ENCODE assay signal across 10 mouse cellular contexts in the genomic region with DNA sequence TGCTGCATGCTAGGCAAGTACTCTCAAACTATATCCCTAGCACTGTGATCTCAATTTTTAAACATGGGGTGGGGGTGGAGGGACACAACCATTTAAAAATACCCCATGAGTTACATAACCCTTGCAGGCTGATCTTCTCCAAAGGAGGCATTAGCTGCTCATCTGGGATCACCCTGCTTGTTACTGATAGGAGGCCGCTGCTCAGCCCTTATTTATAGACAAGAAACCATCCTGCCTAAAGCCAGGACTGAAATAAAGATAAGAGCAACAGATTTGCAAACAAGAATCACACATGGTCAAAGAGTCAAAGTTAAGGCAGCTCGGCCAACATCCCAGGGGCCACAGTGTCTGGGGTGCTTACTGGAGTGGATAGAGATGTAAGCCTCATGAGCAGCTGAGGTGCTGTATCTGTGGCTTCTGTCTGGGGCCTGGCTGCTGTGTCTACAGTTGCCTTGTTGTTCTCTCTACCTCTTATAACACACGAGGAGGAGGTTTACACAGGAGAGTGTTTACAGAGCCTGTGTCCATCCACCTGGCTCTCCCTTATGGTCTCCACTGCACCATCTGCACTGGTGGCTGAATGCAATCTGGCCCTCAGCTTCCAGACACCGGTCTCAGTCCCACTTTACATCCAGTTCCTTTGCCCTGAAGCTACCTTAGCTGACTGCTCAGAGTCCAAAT. TPM values are rescaled to one million over a fixed set of nuclear protein-coding genes. Genes with fewer than 3 reads are reported as not detected.
DNase-seq lines count a peak whose midpoint lies in the region; ATAC-seq and TF ChIP-seq lines count a peak whose summit lies in the region.
"Had no signal": no experiment of that assay in that cellular context is flagged by ENCODE, and none has a peak within 500 bp of the region (broad histone marks: within the 10 kb centered on the region; RNA-seq: fewer than 3 reads in every experiment).

No protein-coding gene starts in this region.

- H3K9ac ChIP-seq in heart, embryonic 12.5 days: no peak overlapping the region
- no peak overlapping the region for H3K9ac ChIP-seq in heart, postnatal 0 days (replicated peaks; ENCODE audit: low read depth, low read length)
- no peak overlapping the region for H3K9ac ChIP-seq in liver, embryonic 13.5 days
- H3K9ac ChIP-seq: limb, embryonic 13.5 days had no signal

- no peak for DNase-seq in heart, postnatal 25 days (ENCODE audit: low spot score)
- DNase-seq in cerebellum, adult 11 months: peak; percentile 73
- no peak for DNase-seq in heart, postnatal 0 days (ENCODE audit: low spot score)
- DNase-seq in liver, embryonic 13.5 days: peak; percentile 46
- DNase-seq in adrenal gland, postnatal 10 days: no peak
- no peak for DNase-seq in ovary, postnatal 36 days (ENCODE audit: low spot score)
- no peak for DNase-seq in lung, postnatal 10 days

- H3K27me3 ChIP-seq in heart, embryonic 12.5 days (replicated peaks): no peaks in the 10 kb centered on the region
- no peaks in the 10 kb centered on the region for H3K27me3 ChIP-seq in heart, postnatal 0 days (ENCODE audit: control insufficient read depth, insufficient read depth, low read length)
- no peaks in the 10 kb centered on the region for H3K27me3 ChIP-seq in liver, embryonic 13.5 days
- H3K27me3 ChIP-seq: limb, embryonic 13.5 days had no signal

- peaks cover 48% of the 10 kb centered on the region for H3K4me1 ChIP-seq in heart, embryonic 12.5 days (replicated peaks)
- H3K4me1 ChIP-seq in heart, postnatal 0 days (ENCODE audit: control insufficient read depth, insufficient read depth): peaks cover 12% of the 10 kb centered on the region
- H3K4me1 ChIP-seq in liver, embryonic 13.5 days (replicated peaks): peaks cover 46% of the 10 kb centered on the region

- no peak for TF ChIP-seq EP300 in heart, postnatal 0 days (IDR thresholded peaks at IDR 0.05; ENCODE audit: low read depth)

- H3K4me2 ChIP-seq in heart, embryonic 12.5 days: peak overlapping the region; percentile 7; the same call in 1 of the 2 replicates
- H3K4me2 ChIP-seq in heart, postnatal 0 days (ENCODE audit: low read depth, low read length): no peak overlapping the region
- no peak overlapping the region for H3K4me2 ChIP-seq in liver, embryonic 13.5 days
- H3K4me2 ChIP-seq: limb, embryonic 13.5 days had no signal

- H3K27ac ChIP-seq in heart, embryonic 12.5 days (ENCODE audit: poor library complexity, severe bottlenecking): peak overlapping the region; percentile 60
- peak overlapping the region; percentile 33 for H3K27ac ChIP-seq in heart, postnatal 0 days (ENCODE audit: low read depth)
- peak overlapping the region; percentile 35 for H3K27ac ChIP-seq in liver, embryonic 13.5 days
- H3K27ac ChIP-seq: limb, embryonic 13.5 days had no signal

- intact Hi-C loops in heart, postnatal 25 days (cut with DNase I): no loop called here

- TF ChIP-seq CTCF in heart, postnatal 0 days (IDR thresholded peaks at IDR 0.05; ENCODE audit: low read depth): no peak

- ATAC-seq in heart, embryonic 12.5 days (ENCODE audit: insufficient number of reproducible peaks, low FRiP score): 0 out of 2 replicates have a peak, but pooled peaks have one; percentile 55
- ATAC-seq in heart, postnatal 0 days (ENCODE audit: insufficient read depth, low read depth): peak; percentile 27; the same call in 1 of the 2 replicates
- ATAC-seq in liver, embryonic 13.5 days (ENCODE audit: low read depth): peak; percentile 75
- ATAC-seq: inflammation-experienced regulatory T-cells, adult 6 months had no signal

- H3K9me3 ChIP-seq in heart, embryonic 12.5 days (replicated peaks): no peaks in the 10 kb centered on the region
- no peaks in the 10 kb centered on the region for H3K9me3 ChIP-seq in heart, postnatal 0 days (replicated peaks; ENCODE audit: control insufficient read depth, low read length)
- no peaks in the 10 kb centered on the region for H3K9me3 ChIP-seq in liver, embryonic 13.5 days (replicated peaks)
- H3K9me3 ChIP-seq: limb, embryonic 13.5 days had no signal

- WGBS in heart, embryonic 12.5 days: 26% methylated on average over 4 of the region's 4 CpGs
- 41% methylated on average over 4 of the region's 4 CpGs for WGBS in heart, postnatal 0 days
- 26% methylated on average over 4 of the region's 4 CpGs for WGBS in liver, embryonic 13.5 days (ENCODE audit: insufficient replicate concordance)

- no peak overlapping the region for H3K4me3 ChIP-seq in heart, embryonic 12.5 days
- no peak overlapping the region for H3K4me3 ChIP-seq in heart, postnatal 0 days (ENCODE audit: low read depth, low read length)
- H3K4me3 ChIP-seq in liver, embryonic 13.5 days (replicated peaks): no peak overlapping the region
- H3K4me3 ChIP-seq: limb, embryonic 13.5 days had no signal

- 0 out of 2 replicates have a peak, but pooled peaks cover 2% of the 10 kb centered on the region for H3K36me3 ChIP-seq in heart, embryonic 12.5 days
- no peaks in the 10 kb centered on the region for H3K36me3 ChIP-seq in heart, postnatal 0 days (replicated peaks; ENCODE audit: control insufficient read depth, insufficient read depth, low read length)
- no peaks in the 10 kb centered on the region; the same call in 1 of the 2 replicates for H3K36me3 ChIP-seq in liver, embryonic 13.5 days
- H3K36me3 ChIP-seq: limb, embryonic 13.5 days had no signal

RNA-seq across cellular contexts. Expression of a gene that starts 38.0 kb away (rescaled TPM):
- 21.7 and 22.1 TPM in 2 replicates for polyA plus RNA-seq in heart, embryonic 12.5 days (2016; fragmentation: Nextera tagmentation; extraction: Ambion mirVana)
- total RNA-seq in heart, postnatal 25 days (2021): 1 to 10 TPM; 7.0 to 9.0 TPM
- total RNA-seq in heart, postnatal 0 days (2014; rRNA removed; ENCODE audit: low replicate concordance): 5.6 and 12.3 TPM in 2 replicates
- polyA plus RNA-seq in heart, postnatal 0 days (2015; fragmentation: Nextera tagmentation; extraction: Ambion mirVana): 7.6 and 11.6 TPM in 2 replicates
- polyA plus RNA-seq in liver, embryonic 13.5 days (2015; fragmentation: Nextera tagmentation; extraction: Ambion mirVana): 6.9 and 8.9 TPM in 2 replicates
- 10 to 100 TPM; 10.1 TPM for total RNA-seq in adrenal gland, postnatal 10 days (2021)

Comparison
In these comparisons a context has a peak if more than half of its experiments do, and no peak if none do; other contexts are left out.
1. DNase-seq: peak in cerebellum, adult 11 months (single experiment) and liver, embryonic 13.5 days (single experiment); none in heart, postnatal 25 days (single experiment), heart, postnatal 0 days (single experiment), adrenal gland, postnatal 10 days (single experiment), ovary, postnatal 36 days (single experiment) and lung, postnatal 10 days (single experiment).
2. Peak in every context shown above with its lines, with median percentiles within 50 percentile points of each other: ATAC-seq and H3K27ac ChIP-seq.